Mouse (Mus musculus) G1E-ER4 (cell line): Measurements from ENCODE around the gene Clybl. TPM values are rescaled to one million over a fixed set of nuclear protein-coding genes. Genes with fewer than 3 reads are reported as not detected.

Experiments
- GATA1 ChIP-seq: IDR thresholded peaks from one replicate; pipeline ENCODE4 v1.8.0; 2012; ENCODE audit warnings: low read length, inconsistent platforms
- polyA plus RNA-seq: library from polyadenylated mRNA; stranded (reverse); fragments of >175 nt; gene quantifications from 2 replicates; pipeline ENCODE4 v1.2.3, GENCODE M21; 2012

Gene Clybl
- polyA plus RNA-seq, 1 experiment, result 30.1 TPM

- peak; percentile 75 for TF ChIP-seq GATA1
These were observed 2.5 kb downstream of the Clybl start for GRCm38 (mm10) chr14:122183974-122184373.

GRCm38 (mm10) chr14:122188250-122188649, 6.7 kb downstream of the Clybl start:
- TF ChIP-seq GATA1, result no peak

- no peak for TF ChIP-seq GATA1
These were observed 8.4 kb downstream of the Clybl start for GRCm38 (mm10) chr14:122189901-122190300.

- TF ChIP-seq GATA1, result no peak
These were observed 9.0 kb downstream of the Clybl start for GRCm38 (mm10) chr14:122190527-122190926.

- TF ChIP-seq GATA1, result no peak
These were observed 9.5 kb downstream of the Clybl start for GRCm38 (mm10) chr14:122190941-122191510.

- TF ChIP-seq GATA1, result no peak
These were observed 13.1 kb downstream of the Clybl start for GRCm38 (mm10) chr14:122194630-122195029.

- no peak for TF ChIP-seq GATA1
These were observed 15.3 kb downstream of the Clybl start for GRCm38 (mm10) chr14:122196851-122197250.

GRCm38 (mm10) chr14:122200247-122200885, 18.9 kb downstream of the Clybl start:
- TF ChIP-seq GATA1, result no peak

GRCm38 (mm10) chr14:122209177-122209576, 27.7 kb downstream of the Clybl start:
- no peak for TF ChIP-seq GATA1

GRCm38 (mm10) chr14:122213590-122213989, 32.1 kb downstream of the Clybl start:
- no peak for TF ChIP-seq GATA1

- no peak for TF ChIP-seq GATA1
These were observed 32.6 kb downstream of the Clybl start for GRCm38 (mm10) chr14:122214126-122214525.

GRCm38 (mm10) chr14:122217221-122217620, 35.7 kb downstream of the Clybl start:
- no peak for TF ChIP-seq GATA1

- no peak for TF ChIP-seq GATA1
These were observed 41.5 kb downstream of the Clybl start for GRCm38 (mm10) chr14:122222934-122223374.

GRCm38 (mm10) chr14:122223461-122224102, 42.1 kb downstream of the Clybl start:
- no peak for TF ChIP-seq GATA1

GRCm38 (mm10) chr14:122224103-122224494, 42.6 kb downstream of the Clybl start:
- peak; percentile 44 for TF ChIP-seq GATA1

GRCm38 (mm10) chr14:122224501-122224928, 43.0 kb downstream of the Clybl start:
- no peak for TF ChIP-seq GATA1
